Mouse (Mus musculus) heart, postnatal 4 days (tissue): ENCODE data around the gene Adap1. TPM values are rescaled to one million over a fixed set of nuclear protein-coding genes. Genes with fewer than 3 reads are reported as not detected.

ENCODE experiments used
- DNase-seq: peaks from one replicate; pipeline ENCODE4 v3.0.0; 2021
- total RNA-seq, 2 experiments: library from RNA; stranded (reverse); gene quantifications; 2 replicates each; pipeline ENCODE4 v1.2.3; 2021

The Adap1 gene
- total RNA-seq, 2 experiments from 2014 or later, result 1.8 to 2.4 TPM

DNA sequence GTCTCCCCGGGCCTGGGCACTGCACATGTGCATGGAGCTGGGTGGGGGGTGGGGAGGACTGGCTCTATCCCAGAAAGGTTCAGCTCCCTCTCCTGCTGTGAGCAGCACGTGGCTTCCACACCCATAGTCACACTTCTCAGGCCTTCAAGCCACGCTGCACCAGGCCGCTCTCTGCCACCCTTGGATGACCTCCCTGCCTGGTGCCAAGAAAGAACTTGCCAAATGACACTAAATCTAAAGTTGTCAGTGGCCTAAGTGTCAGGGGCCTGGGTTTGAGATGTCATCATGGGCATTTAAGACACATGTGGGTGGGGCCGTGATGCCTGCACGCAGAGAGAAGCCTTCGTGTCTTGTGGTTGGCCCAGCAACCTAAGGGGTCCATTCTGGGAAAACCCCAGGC is 5.0 kb downstream of the Adap1 start:
- no peak for DNase-seq

DNA sequence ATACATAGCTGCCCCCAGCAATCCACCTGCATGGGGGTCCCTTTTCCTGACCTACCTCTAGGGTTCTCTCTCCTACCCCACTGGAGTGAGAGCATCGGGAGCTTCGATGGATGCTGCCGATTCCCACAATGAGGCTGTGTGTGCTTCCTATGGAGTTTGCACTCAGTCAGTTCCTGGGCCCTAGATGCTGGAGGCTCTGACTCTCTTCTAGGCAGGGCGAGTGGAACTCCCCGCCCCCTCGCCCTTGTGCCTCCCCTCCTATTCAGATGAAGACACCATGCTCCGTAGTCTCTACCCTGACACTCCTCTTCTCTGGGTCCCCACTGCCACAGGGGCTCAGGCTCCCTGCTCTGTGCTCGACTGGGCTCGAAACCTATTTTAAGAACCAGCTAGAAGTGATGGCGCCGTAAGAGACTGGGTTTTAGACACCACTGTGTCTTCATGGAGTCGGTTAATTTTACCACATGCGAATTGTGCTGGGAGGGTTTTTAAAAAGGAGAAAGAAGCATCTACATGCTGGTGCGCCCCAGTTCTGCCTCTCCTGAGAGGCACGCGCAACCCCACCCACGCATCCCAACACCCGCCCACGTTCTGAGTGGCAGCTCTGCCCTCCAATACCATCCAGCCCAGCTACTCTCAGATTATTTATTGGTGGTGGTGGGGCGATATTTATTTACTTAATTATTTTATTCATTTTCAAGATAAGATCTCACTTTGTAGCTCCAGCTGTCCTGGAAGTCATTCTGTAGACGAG is 7.5 kb downstream of the Adap1 start:
- no peak for DNase-seq

DNA sequence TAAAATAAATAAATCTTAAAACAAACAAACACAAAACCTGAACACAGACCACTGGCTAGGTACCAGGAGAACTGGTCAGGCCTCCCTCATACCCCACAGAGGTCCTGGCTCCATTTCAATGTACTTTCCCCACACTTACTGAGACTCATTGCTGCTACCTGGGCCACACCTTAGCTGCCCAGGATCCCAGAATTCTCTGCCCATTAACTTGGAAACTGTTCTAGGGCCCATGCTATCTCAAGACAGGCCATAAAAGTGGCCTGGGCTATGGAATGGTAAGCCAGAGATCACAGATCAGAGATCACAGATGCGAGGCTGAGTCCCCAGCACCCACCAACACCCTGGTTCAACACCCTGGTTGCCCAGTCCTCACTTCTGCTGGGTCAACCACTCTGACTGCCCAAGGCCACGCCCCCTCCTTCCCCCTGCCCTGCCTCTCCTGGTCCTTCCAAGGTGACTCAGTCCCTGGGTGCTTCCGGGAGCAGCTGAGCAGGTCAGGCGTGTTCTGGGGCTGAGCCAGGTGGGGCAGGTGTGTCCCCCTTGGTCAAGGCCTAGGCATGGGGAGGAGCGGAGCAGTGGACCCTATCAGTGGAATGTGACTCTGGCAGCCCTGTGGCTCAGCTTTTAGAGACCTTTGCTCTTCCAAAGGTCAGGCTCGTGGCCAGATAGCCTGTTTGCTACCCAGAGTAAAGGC is 8.3 kb downstream of the Adap1 start:
- DNase-seq, result no peak

DNA sequence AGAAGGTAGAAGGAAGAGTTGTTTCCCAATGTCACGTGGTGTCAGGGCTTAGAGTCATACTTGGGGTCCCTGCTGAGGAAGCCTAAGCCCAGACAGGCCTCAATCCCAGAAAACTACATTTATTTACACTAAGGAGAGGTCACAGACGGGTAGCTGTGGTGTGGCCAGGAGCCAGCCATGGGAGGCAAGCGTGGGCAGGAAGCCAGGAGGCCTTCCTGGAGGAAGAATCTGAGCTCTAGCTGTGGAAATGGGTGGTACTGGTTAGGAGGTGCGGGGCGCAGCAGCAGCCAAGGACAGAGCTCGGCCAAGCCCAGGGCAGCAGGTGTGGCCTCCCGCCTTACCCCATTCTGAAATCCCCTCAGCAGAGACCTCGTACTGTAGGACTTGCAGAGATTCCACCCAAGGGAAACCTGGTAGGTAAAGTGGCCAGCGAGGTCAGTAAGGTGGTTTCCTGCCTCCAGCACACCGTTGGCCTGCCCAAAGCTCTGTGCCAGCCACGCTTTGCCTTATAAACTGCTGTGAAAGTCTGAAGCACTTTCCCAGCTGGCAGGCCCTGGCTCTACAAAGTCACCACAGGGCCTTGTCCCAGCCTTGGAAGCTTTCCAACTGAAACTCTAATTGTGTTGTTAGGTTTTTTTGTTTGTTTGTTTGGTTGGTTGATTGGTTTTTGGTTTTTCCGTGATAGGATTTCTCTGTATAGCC is 10.3 kb downstream of the Adap1 start:
- no peak for DNase-seq

DNA sequence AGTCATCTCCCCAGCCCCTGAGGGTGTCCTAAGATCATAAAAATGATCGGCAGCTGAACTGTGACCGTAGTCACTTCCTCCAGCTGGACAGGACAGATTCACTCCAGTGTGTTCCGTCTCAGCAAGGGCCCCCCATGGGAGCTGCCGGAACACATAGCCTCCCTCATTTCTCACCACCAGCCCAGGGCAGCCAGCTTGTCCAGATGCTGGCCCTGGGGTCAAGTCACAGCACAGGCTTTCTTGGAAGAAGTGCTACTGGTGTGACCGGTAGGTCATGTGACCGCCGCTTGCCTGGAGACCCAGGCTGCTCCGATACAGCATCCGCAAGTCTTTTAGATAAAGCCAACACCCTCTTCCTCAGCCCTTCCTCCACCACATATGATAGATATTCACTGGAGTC is 11.9 kb downstream of the Adap1 start:
- DNase-seq, result no peak

DNA sequence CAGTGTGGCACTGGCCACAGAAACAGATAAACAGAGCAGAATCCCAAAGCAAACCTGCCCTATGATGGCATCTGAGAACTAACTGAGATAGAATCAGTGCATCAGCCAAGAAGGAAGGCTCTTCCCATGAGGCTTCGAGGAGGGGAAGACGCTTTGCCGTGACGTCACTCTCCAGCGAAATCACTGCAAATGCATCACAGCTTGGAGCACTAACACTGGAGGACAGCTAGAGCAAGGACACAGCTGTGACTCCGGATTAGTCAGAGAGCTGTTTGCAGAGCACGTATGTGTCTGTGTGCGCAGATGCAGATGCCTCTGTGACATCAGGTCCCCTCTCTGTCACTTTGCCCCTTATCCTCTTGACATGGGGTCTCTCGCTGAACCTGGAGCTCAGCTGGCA is 13.6 kb downstream of the Adap1 start:
- no peak for DNase-seq

DNA sequence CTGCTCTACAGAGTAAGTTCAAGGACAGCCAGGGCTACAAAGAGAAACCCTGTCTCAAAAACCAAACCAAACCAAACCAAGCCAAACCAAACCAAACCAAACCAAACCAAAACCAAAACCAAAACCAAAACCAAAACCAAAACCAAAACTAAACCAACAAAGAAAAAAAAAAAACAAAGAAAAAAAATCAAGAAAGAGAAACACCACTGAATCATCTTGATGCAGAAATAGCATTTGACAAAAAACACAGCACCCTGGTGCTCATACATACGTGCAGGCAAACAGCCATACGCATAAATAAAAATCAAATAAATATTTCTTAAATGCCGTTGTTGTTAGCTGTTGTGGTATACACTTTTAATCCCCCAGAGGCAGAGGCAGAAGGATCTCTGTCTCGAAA is 14.9 kb downstream of the Adap1 start:
- no peak for DNase-seq

DNA sequence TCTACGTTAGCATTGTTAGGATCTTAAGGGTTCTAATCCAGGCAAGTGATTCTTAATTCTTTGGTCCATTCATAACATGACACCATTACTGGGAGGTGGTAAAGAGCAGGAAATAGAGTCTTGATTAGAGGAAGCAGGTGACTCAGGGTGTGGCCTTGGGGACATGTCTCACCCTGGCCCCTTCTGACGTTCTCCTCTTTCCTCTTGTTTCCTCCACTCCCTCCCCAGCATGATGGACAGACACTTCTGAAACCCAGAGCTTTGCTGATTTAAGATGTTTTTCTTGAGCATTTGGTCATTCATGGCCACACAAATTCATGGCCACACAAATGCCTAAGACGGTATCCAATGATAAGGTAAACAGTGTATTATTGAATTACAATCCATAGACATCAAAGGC is 15.5 kb downstream of the Adap1 start:
- DNase-seq, result no peak

DNA sequence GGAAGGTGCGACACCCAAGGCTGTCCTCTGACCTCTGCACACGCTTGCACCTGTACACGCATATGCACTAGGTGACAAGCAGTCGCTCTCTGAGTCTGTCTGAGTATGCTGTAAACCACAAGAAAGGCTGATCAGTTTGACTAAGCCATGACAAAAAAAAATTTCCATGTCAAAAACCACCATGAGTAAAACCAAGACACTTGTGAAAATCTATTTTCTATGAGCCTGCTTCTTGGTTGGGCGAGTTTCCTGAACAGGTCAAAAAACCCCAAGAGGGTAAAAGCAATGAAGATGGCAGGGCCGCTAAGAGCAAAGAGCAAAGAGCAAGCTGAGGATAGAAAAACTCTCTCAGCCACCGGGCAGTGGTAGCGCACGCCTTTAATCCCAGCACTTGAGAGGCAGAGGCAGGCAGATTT is 21.8 kb downstream of the Adap1 start:
- DNase-seq, result no peak

DNA sequence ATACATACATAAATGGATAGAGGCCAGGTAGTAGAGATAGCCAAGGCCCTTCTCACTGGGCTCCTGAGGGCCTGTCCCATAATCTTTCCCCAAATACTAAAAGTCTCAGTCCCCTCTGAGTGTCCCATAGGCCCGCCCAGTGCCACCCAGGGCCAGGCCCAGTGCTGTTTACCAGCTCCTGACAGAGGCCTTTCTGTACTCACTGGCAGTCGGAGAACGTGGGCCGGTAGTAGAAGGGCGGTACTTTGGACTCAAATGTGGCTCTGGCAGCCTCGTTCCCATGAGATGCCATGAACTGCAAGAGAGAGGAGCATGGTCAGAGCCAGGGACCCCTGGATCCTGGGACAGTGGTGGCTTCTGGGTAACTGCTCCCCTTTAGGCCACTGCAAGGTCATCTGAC is 23.3 kb downstream of the Adap1 start:
- DNase-seq, result no peak

DNA sequence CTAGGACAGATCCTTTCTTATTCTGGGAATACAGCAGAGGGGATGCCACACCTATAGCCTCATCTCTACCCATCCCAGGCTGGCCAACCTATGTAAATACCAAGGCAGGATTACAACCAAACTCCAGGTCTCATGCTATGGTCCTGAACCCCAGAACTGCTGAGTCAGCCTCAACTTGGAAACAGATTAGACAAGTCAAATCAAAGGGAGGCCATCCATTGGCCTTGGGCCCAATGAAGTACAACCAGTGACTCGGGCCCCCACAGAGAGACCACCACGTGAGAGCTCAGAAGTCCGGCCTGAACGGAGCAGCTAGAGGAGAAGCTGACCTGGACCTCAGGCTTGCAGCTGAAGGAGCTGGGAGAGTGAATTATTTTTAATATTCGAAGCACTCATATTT is 27.7 kb downstream of the Adap1 start:
- no peak for DNase-seq

DNA sequence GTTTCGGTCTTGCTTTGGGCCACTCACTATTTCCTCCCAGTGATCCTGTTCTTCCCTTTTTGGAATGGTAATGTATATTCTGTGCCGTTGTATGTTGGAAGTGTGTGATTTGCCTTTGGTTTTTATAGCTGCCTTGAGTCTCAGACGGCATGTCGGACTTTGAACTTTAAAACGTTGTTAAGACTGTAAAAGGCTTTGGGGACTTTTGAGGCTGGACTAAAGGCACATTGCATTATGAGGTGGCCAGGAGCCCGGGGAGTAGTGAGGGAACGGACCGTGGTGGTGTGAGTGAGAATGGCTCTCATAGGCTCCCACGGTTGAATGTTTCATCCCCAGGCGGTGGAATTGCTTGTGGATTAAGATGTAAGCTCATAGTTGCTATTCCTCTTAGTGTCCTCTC is 28.3 kb downstream of the Adap1 start:
- DNase-seq, result no peak

DNA sequence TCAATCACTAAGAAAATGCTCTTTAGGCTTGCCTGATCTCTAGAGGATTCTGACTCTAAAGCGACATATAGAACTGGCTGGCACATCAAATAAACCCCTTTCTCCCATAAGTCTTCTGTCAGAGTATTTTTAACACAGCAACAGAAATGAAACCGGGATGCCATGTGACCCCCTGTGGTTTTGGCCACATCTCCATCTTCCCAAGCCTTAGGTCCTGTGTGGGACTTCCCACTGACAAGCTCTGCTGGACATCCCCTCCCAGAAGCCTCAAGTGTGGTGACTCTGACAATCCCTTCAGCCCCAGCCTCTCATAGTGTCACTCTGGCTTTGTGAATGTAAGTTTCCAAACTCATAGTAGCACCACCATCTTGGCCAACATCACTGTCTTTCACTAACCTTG is 31.3 kb downstream of the Adap1 start:
- no peak for DNase-seq

DNA sequence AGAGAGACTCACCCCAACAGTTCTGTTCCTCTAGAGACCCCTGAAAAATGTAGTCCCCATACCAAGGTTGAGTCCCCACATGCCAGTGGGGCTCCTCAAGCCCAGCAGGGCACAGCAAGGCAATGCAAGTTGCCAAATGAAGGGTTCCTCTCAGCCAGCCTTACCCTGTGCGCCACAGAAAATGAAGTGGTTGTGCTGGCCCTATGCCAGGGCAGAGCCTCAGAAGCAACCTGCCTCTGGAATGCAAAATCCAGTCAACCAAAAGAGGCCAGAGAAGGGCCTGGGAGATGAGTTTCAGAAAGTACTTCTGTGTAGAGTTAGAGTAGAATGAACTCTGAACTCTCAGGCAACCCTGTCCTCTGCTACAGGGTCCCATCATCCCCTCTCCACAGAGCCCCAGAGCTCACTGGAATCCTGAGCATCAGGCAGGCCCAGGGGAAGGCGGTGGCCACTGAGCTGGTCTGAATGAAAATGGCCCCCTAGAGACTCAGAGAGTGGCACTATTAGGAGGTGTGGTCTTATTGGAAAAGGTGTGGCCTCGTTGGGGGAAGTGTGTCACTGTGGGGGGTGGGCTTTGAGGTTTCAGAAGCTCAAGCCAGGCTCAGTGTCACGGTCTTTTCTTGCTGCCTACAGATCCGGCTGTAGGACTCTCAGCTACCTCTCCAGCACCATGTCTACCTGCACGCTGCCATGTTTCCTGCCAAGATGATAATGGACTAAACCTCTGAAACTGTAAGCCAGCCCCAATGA is 33.4 kb downstream of the Adap1 start:
- peak; percentile 35 for DNase-seq

DNA sequence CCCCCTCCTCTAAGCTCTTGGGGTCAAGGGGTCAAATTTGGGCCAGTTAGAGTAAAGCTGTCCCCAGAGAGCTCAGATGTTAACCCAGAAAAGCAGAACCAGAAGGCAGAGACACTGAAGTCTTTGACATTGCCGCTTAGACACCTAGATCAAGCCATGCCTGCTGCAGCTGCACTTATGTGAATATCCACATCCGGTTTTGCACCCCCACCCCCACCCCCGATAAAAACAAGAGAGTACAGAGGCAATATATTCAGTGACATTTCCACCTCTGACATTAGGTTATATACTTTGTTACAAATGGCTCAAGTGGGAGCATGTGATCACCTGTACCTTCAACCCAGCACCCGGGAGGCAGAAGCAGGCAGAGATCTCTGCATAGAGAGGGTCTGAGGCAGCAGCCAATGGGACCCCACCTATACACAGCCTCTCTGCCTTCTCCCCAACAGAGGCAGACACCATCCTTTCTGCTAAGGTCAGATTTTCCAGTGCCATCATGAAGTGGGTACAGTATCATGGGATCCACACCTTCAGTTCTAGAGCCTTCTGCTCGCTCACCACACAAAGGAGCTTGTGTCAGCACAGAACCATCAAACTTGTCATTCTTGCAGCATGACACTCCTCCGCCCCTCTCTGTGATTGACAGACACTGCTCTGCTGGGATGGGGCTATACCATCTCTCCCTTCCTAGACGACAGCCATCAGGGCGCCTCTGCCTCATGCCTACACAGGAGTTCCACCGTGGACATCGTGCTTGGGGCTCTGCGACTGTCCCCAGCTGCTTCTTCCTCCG is 34.8 kb downstream of the Adap1 start:
- no peak for DNase-seq

DNA sequence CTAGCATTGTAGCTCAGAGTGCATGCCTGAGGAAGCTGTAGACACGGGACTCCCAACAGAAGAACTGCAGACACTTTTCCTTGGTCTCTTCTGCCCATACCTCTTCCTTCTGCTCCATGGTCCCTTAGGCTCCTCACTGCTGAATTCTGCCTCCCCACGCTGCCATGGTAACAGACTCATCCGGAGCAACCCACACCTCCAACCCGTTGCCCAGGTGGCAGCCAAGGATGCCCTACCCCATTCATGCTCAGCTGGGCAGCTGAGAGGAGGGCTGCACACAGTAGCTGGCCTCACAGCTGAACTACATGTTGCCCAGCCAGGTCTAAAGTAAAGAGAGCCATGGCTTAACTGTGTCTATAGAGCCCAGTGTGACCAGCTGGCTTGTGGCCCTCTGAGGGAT is 36.8 kb downstream of the Adap1 start:
- no peak for DNase-seq

DNA sequence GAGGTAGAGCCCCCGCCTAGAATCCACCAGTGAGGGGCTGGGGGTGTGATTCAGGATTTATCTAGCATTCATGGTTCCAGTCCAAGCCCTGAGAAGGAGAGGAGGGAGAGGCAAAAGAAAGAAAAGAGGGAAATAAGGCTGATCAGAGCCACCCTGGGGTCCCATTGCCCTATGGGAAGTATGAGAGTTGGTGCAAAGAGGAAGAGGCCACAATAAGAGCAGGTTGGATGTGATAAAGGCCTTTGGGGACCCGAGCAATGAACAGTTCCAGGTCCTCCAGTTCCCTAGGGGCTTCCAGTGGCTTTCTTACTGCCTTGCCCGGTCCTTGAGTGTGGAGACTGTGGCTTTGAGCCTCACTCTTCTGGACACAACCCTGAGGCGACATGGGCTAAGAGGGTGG is 37.6 kb downstream of the Adap1 start:
- no peak for DNase-seq

DNA sequence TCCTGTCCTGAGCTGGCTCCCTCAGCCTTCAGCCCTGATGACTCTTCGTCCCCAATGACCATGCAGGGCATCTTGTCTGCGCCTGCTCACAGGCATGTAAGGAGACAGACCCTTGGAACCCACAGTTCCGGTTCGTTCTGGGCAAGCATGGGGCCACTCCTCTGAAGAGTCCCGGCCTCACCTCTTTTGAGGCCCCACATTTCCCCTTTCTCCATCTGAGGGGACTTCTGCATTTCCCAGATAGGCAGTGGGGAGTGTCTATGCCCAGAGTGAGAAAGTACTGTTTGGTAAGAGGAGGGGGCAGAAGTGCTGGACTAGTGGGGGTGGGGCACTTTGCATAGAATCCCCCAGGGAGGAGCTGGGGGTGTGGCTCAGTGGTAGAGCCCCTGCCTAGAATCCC is 38.3 kb downstream of the Adap1 start:
- no peak for DNase-seq

DNA sequence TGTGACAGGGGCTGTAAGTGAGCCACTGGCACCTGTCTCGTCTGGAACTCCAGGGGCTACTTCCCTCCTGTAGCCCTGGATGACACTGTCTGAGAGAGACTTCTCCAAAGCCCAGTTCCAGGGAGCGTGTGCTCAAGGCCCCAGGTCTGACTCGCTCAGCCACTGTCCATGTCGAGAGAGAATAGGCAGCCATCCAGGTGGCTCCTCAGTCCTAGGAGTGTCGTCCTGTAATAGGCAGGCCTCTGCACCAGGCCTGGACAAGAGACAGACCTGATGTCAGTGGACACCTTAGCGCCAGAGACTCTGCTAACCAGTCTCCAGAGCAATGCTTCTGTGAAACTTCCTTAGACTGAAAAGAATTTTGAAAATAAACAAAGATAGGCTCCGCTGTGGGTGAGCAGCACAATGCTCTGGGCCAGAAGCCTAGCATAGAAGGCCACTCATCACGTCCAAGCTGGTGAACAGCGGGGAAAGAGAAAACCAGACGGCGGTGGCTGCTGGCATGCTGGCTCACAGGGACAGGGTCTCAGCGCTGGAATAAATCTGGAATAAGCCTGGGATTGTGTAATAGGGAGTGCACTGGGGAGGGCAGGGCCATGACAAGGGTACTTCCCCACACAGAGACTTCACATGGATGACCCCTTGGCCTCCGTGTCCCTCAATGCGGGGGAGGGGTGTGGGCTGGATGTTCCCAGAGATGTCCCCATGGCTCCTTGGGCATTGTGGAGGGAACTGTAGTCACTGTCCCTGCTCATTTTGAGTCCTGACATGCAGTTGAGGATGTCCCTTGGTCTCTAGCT is 39.1 kb downstream of the Adap1 start:
- no peak for DNase-seq

DNA sequence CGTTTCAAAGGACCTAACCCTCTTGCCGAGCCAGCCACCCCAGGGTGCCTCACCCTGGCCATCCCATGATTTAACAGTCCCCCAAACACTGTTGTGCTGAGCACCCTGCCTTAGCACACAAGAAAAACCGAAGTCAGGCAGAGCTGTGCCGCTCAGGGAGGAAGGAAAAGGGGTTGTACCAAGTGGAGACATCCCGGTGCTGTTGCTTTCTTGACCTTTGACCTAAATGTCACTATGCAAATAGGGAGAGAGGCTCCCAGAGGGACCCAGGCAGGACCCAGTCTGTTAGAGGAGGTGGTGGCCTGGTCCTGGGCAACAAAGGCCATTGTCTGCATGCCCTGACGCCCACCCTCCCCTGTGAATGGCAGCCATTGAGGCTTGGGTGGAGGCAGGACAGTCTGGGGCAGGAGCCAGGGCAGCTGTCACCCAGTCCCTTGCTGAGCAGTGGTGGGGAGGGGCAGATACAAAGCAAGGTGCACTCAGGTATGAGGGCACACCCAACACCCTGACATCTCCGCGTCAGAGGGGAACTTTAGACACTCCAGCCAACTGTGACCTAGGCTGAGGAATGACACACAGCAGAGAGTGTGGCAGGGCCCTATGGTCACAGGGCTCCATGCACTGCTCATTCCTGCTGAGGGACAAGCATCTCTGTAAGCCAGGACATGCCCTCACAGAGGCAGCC is 39.9 kb downstream of the Adap1 start:
- DNase-seq, result no peak
